ENCODE assay signal across 8 mouse cellular contexts in the genomic region with DNA sequence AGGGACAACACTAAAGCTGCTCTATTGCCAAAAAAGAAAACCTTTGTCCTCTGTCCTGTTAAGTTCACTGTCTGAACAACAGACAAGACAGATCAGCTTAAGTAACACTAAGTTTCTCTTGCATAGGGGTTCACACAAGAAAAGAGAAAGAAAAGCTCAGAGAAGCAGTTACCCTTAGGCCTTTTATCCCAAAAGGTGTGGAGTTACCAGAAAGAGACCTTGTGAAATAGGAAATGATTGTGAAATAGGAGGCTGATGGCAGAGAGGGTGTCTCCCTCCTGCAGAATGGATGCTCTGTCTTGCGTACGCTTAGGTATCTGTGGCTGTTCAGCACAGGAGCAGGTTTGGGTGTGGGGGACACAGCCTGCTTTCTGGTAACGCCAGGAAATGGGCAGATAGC. TPM values are rescaled to one million over a fixed set of nuclear protein-coding genes. Genes with fewer than 3 reads are reported as not detected.
A peak's percentile ranks its signal among the peaks of the same experiment; 100 is the strongest.
DNase-seq lines count a peak whose midpoint lies in the region; ATAC-seq and TF ChIP-seq lines count a peak whose summit lies in the region.

No protein-coding gene starts in this region.

- no peak for TF ChIP-seq EP300 in heart, adult 2 months (IDR thresholded peaks at IDR 0.05; ENCODE audit: insufficient read depth, low read depth, low read length)
- TF ChIP-seq EP300 in liver, postnatal 0 days (IDR thresholded peaks at IDR 0.05; ENCODE audit: low read depth) = peak; percentile 32; the same call in 1 of the 2 replicates

- DNase-seq in heart, adult 2 months = no peak
- no peak for DNase-seq in heart, adult 11 months
- DNase-seq in A20 (ENCODE audit: low read depth, low spot score) = peak; percentile 45
- no peak for DNase-seq in forebrain, embryonic 14.5 days (ENCODE audit: low spot score)
- no peak for DNase-seq in liver, postnatal 0 days
- no peak for DNase-seq in thymus, postnatal 4 days
- no peak for DNase-seq in spleen, postnatal 14 days (ENCODE audit: low spot score in 2 of 2)

- H3K27me3 ChIP-seq in heart, adult 2 months (ENCODE audit: control insufficient read depth, insufficient read depth, low read length) = no peaks in the 10 kb centered on the region
- H3K27me3 ChIP-seq in forebrain, embryonic 14.5 days (replicated peaks; ENCODE audit: control insufficient read depth, insufficient read depth, low read length) = no peaks in the 10 kb centered on the region
- no peaks in the 10 kb centered on the region for H3K27me3 ChIP-seq in liver, postnatal 0 days (ENCODE audit: insufficient read depth, low read length)

- H3K4me2 ChIP-seq in forebrain, embryonic 14.5 days (ENCODE audit: low read length) = peak overlapping the region; percentile 100
- H3K4me2 ChIP-seq in liver, postnatal 0 days (ENCODE audit: low read depth, low read length) = peak overlapping the region; percentile 93

- H3K36me3 ChIP-seq in heart, adult 2 months (ENCODE audit: control insufficient read depth, insufficient read depth, low read length) = peaks cover 6% of the 10 kb centered on the region
- peaks cover 20% of the 10 kb centered on the region for H3K36me3 ChIP-seq in forebrain, embryonic 14.5 days (ENCODE audit: control insufficient read depth, insufficient read depth, low read length)
- H3K36me3 ChIP-seq in liver, postnatal 0 days (replicated peaks; ENCODE audit: insufficient read depth, low read length) = peaks cover 22% of the 10 kb centered on the region

- intact Hi-C loops in heart, adult 2 months (cut with DNase I) = loop anchor here (2.0 to 10.0 kb wide), 2 partner anchors 18 to 226 kb away; a partner anchor contains a TSS

- no peaks in the 10 kb centered on the region for H3K9me3 ChIP-seq in forebrain, embryonic 14.5 days (replicated peaks; ENCODE audit: control insufficient read depth, low read length)
- H3K9me3 ChIP-seq in liver, postnatal 0 days (ENCODE audit: low read length) = no peaks in the 10 kb centered on the region

- WGBS in heart, adult 2 months = 34% methylated on average over 3 of the region's 3 CpGs
- 69% methylated on average over 3 of the region's 3 CpGs for WGBS in forebrain, embryonic 14.5 days
- 21% methylated on average over 3 of the region's 3 CpGs for WGBS in liver, postnatal 0 days (ENCODE audit: insufficient replicate concordance)

- TF ChIP-seq CTCF in heart, adult 2 months (IDR thresholded peaks at IDR 0.05) = no peak
- TF ChIP-seq CTCF in liver, postnatal 0 days (IDR thresholded peaks at IDR 0.05; ENCODE audit: low read depth) = no peak

- peaks cover 7% of the 10 kb centered on the region for H3K79me2 ChIP-seq in heart, adult 2 months (replicated peaks; ENCODE audit: control insufficient read depth, insufficient read depth, low read length)

- peak overlapping the region; percentile 92 for H3K27ac ChIP-seq in heart, adult 2 months
- no peak overlapping the region for H3K27ac ChIP-seq in forebrain, embryonic 14.5 days (ENCODE audit: low read depth, low read length)
- H3K27ac ChIP-seq in liver, postnatal 0 days (ENCODE audit: low read depth) = peak overlapping the region; percentile 91

- H3K4me3 ChIP-seq in heart, adult 2 months = peak overlapping the region; percentile 95
- peak overlapping the region; percentile 99 for H3K4me3 ChIP-seq in forebrain, embryonic 14.5 days (ENCODE audit: low read depth, low read length)
- peak overlapping the region; percentile 83 for H3K4me3 ChIP-seq in liver, postnatal 0 days (ENCODE audit: low read depth, low read length)

- no peak for TF ChIP-seq POLR2A in heart, adult 2 months (IDR thresholded peaks at IDR 0.05; ENCODE audit: insufficient read depth, low read depth, low read length)

- H3K9ac ChIP-seq in heart, adult 2 months (ENCODE audit: low read depth, low read length) = peak overlapping the region; percentile 31
- H3K9ac ChIP-seq in forebrain, embryonic 14.5 days (ENCODE audit: low read length) = peak overlapping the region; percentile 91
- H3K9ac ChIP-seq in liver, postnatal 0 days (replicated peaks) = peak overlapping the region; percentile 91

- ATAC-seq in forebrain, embryonic 14.5 days = no peak
- ATAC-seq in liver, postnatal 0 days = peak; percentile 53
- ATAC-seq in CD4-positive, CD25-positive, alpha-beta regulatory T cell, adult 4 months = no peak

- peaks cover 23% of the 10 kb centered on the region for H3K4me1 ChIP-seq in heart, adult 2 months (ENCODE audit: control insufficient read depth, insufficient read depth, low read length)
- H3K4me1 ChIP-seq in forebrain, embryonic 14.5 days (ENCODE audit: control insufficient read depth, insufficient read depth, low read length) = peaks cover 18% of the 10 kb centered on the region
- peaks cover 33% of the 10 kb centered on the region for H3K4me1 ChIP-seq in liver, postnatal 0 days (ENCODE audit: insufficient read depth)

RNA-seq across cellular contexts. Expression of a gene that starts 1.3 kb away (rescaled TPM):
- 10 to 100 TPM; 11.9 to 14.0 TPM for total RNA-seq in heart, adult 2 months (2021)
- polyA plus RNA-seq in heart, adult 2 months (2012; rRNA removed) = 14.3 and 19.4 TPM in 2 replicates
- polyA plus RNA-seq in forebrain, embryonic 14.5 days (2014; fragmentation: Nextera tagmentation; extraction: Ambion mirVana) = 20.7 and 24.0 TPM in 2 replicates
- 8.8 and 8.9 TPM in 2 replicates for polyA plus RNA-seq in liver, postnatal 0 days (2015; fragmentation: Nextera tagmentation; extraction: Ambion mirVana)
- polyA plus RNA-seq in CD4-positive, CD25-positive, alpha-beta regulatory T cell, adult 4 months (2017; shearing (Covaris generic)) = 10 to 100 TPM; 23.7 to 27.1 TPM

RNA-seq across cellular contexts. Expression of a gene that starts 24.7 kb away (rescaled TPM):
- total RNA-seq in heart, adult 2 months (2021) = 10 to 100 TPM; 13.6 to 14.0 TPM
- 12.6 and 15.4 TPM in 2 replicates for polyA plus RNA-seq in heart, adult 2 months (2012; rRNA removed)
- polyA plus RNA-seq in forebrain, embryonic 14.5 days (2014; fragmentation: Nextera tagmentation; extraction: Ambion mirVana) = 149 and 151 TPM in 2 replicates
- polyA plus RNA-seq in liver, postnatal 0 days (2015; fragmentation: Nextera tagmentation; extraction: Ambion mirVana) = 14.3 and 14.8 TPM in 2 replicates
- polyA plus RNA-seq in CD4-positive, CD25-positive, alpha-beta regulatory T cell, adult 4 months (2017; shearing (Covaris generic)) = 10 to 100 TPM in 1 of 2 experiments, 1 to 10 TPM in 1; 9.6 to 10.3 TPM

RNA-seq across cellular contexts. Expression of a gene that starts 24.7 kb away (rescaled TPM):
- total RNA-seq in heart, adult 2 months (2021) = under 1 TPM in 1 of 2 experiments, not detected in 1; 0.07 TPM
- 0.20 and 0.37 TPM in 2 replicates for polyA plus RNA-seq in heart, adult 2 months (2012; rRNA removed)
- 1.3 and 1.9 TPM in 2 replicates for polyA plus RNA-seq in forebrain, embryonic 14.5 days (2014; fragmentation: Nextera tagmentation; extraction: Ambion mirVana)
- polyA plus RNA-seq in liver, postnatal 0 days (2015; fragmentation: Nextera tagmentation; extraction: Ambion mirVana) = 0.11 and 0.15 TPM in 2 replicates
- polyA plus RNA-seq in CD4-positive, CD25-positive, alpha-beta regulatory T cell, adult 4 months (2017; shearing (Covaris generic)) = under 1 TPM; 0.28 to 0.46 TPM

RNA-seq across cellular contexts. Expression of a gene that starts 30.5 kb away (rescaled TPM):
- 1 to 10 TPM in 1 of 2 experiments, under 1 TPM in 1; 0.81 to 1.1 TPM for total RNA-seq in heart, adult 2 months (2021)
- polyA plus RNA-seq in heart, adult 2 months (2012; rRNA removed) = 0.67 and 1.5 TPM in 2 replicates
- polyA plus RNA-seq in forebrain, embryonic 14.5 days (2014; fragmentation: Nextera tagmentation; extraction: Ambion mirVana) = 279 and 359 TPM in 2 replicates
- polyA plus RNA-seq in liver, postnatal 0 days (2015; fragmentation: Nextera tagmentation; extraction: Ambion mirVana) = 4.9 and 10.0 TPM in 2 replicates
- polyA plus RNA-seq in CD4-positive, CD25-positive, alpha-beta regulatory T cell, adult 4 months (2017; shearing (Covaris generic)) = 1 to 10 TPM; 4.9 to 6.6 TPM

RNA-seq across cellular contexts. Expression of a gene that starts 40.5 kb away (rescaled TPM):
- 100 to 1,000 TPM; 164 to 177 TPM for total RNA-seq in heart, adult 2 months (2021)
- polyA plus RNA-seq in heart, adult 2 months (2012; rRNA removed) = 182 and 190 TPM in 2 replicates
- polyA plus RNA-seq in forebrain, embryonic 14.5 days (2014; fragmentation: Nextera tagmentation; extraction: Ambion mirVana) = 457 and 463 TPM in 2 replicates
- 85.3 and 96.0 TPM in 2 replicates for polyA plus RNA-seq in liver, postnatal 0 days (2015; fragmentation: Nextera tagmentation; extraction: Ambion mirVana)
- polyA plus RNA-seq in CD4-positive, CD25-positive, alpha-beta regulatory T cell, adult 4 months (2017; shearing (Covaris generic)) = 10 to 100 TPM in 1 of 2 experiments, 1 to 10 TPM in 1; 10.0 to 18.7 TPM

Comparison
In these comparisons a context has a peak if more than half of its experiments do, and no peak if none do; other contexts are left out.
1. H3K9ac ChIP-seq: peak in every context shown above with its lines; median percentile 91 in forebrain, embryonic 14.5 days; 91 in liver, postnatal 0 days; 31 in heart, adult 2 months.